Mouse (Mus musculus) small intestine, adult 2 months (tissue): ENCODE results near the gene Arpp19.

Experiments
- CTCF ChIP-seq: fragments of 200-500 bp; IDR thresholded peaks from 2 replicates; pipeline ENCODE4 v1.5.1; 2012; ENCODE audit warnings: low read depth, mild to moderate bottlenecking, control low read depth, inconsistent platforms, low read length, moderate library complexity, mixed read lengths; ENCODE audit not compliant: insufficient replicate concordance, insufficient read length; ENCODE audit errors: extremely low read depth
- POLR2A ChIP-seq: fragments of 200-500 bp; IDR thresholded peaks from 2 replicates; pipeline ENCODE4 v1.6.1; 2012; ENCODE audit warnings: low read depth, mild to moderate bottlenecking, control low read depth, inconsistent platforms, low read length, moderate library complexity

DNA sequence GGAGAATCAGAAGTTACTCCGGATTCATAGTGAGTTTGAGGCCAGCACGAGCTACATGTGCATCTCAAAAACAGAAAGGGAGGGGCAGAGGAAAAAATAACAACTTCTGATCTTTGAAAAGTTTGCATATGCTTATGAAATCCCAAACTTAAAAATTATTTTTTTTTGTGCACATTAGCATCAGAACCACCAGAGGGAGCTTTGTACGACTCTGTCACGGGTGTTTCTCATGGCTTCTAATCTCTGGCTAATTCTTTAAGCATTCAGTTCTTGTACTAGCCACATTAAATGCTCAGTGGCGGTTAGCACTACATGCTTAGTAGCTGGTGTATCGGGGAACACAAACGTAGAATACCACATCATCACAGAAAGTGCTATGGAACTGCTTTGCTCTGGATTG is 4.3 kb upstream of the Arpp19 start:
- no peak for TF ChIP-seq CTCF
- no peak for TF ChIP-seq POLR2A
